Mouse (Mus musculus) left cerebral cortex, adult 2 months (tissue): ENCODE measurements at regions not wholly inside any gene's neighbourhood (a gene's known extent, or its start where the extent isn't known, plus 50 kb on each side); places are given as distances from the start of the nearest gene placed in this dataset.
"Not testable (repeated sequence)": the region's sequence is repeated elsewhere in the genome, so short reads cannot be mapped to it uniquely, and the experiment has no call there.

Experiments used
- DNase-seq, 2 experiments: peaks; one replicate each; pipeline ENCODE4 v3.0.0; 2021 to 2022; ENCODE audit warnings: low spot score in 2 of 2, mixed read lengths in 1 of 2; ENCODE audit errors: extremely low spot score in 1 of 2
- H3K27ac ChIP-seq: fragments of 200-600 bp; 2 replicates; pipeline ENCODE4 v1.8.1; 2022
- H3K4me3 ChIP-seq: fragments of 200-600 bp; 2 replicates; pipeline ENCODE4 v1.8.1; 2022
- CTCF ChIP-seq: fragments of 200-600 bp; IDR thresholded peaks from 2 replicates; pipeline ENCODE4 v1.8.1; 2022; ENCODE audit warnings: antibody characterized with exemption, mild to moderate bottlenecking, moderate library complexity
- intact Hi-C: fragments of 180-260 bp; cut with DNase I; formaldehyde crosslinking; loops from one replicate; pipeline ENCODE4 v1.15.1; 2025

DNA sequence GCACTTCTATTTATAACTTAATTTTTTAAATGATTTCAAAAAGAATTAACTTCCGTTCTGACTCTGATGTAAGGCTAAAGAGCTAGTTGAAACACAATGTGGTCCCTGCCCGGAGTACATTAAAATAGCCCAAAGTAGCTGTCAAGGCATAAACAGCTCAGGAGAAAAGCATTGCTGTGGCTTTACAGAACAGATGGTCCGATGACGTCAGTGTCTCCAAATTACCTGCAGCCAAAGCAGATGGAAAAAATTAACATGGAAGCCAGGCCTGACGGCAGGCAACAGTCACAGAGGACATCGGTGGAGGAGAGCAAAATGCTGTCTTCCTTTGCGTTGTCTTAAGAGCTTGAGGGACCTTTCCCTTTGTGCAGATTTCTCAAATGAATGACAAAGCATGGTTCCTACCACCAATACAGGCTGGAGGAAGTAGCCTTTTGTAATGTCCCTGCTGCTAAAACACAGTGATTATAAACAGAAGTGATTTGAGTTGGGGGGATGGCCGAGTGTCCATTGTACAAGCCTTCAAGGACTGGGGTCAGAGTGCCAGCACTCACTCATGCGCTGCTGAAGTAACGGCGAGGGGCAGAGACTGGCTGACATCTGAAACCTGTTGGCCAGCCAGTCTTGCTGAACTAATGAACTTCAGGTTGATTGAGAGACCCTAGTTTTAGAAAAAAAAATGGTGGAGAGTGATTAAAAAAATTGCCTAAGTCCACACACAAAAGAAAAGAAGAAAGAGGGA is 101.8 kb upstream of the Plcl2 start:
- peak overlapping the region; percentile 88 for H3K27ac ChIP-seq
- H3K4me3 ChIP-seq: no peak overlapping the region
- TF ChIP-seq CTCF: no peak
- intact Hi-C loops: loop anchor here (5.0 kb wide), 2 partner anchors 45 to 100 kb away; no protein-coding TSS in a partner anchor
- DNase-seq: peak; percentile 54 to 72

DNA sequence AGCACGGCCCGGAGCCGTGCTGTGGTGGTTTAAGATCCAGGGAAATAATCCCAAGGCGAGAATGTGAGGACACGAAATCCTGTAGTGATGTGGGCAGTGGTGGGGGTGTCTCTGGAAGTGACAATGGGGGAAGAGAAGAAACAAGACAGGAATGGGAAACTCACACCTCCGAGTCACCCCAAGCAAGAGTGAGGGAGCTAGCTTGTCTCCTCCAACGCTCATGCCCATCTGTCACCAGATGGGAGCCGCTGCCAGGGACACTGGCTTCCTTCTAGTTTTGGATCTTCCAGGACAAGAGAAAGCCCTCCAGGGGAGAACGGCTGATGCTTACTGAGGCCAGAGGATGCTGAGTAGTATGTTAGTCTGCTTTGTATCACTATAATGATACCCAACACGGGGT is 100.6 kb upstream of the Plcl2 start:
- intact Hi-C loops: loop anchor here (1.0 to 5.0 kb wide), 8 partner anchors 16 to 355 kb away; partner anchors contain the start of genes Dazl and Plcl2
- Histone ChIP-seq H3K4me3 (no peak overlapping the region), H3K27ac (peak overlapping the region; percentile 88)
- TF ChIP-seq CTCF: no peak
- DNase-seq: peak; percentile 34 to 71

- Histone ChIP-seq H3K27ac (peak overlapping the region; percentile 80), H3K4me3 (no peak overlapping the region)
- DNase-seq: no peak
- intact Hi-C loops: loop anchor here (2.0 to 5.0 kb wide), 4 partner anchors 47 to 232 kb away; partner anchors contain the start of gene Dazl
- TF ChIP-seq CTCF: no peak
Observed at GRCm38 (mm10) chr17:50409271-50409670, 99.9 kb upstream of the Plcl2 start.

GRCm38 (mm10) chr17:50409895-50410294 is 99.3 kb upstream of the Plcl2 start:
- H3K4me3 ChIP-seq: no peak overlapping the region
- no peak for DNase-seq
- TF ChIP-seq CTCF: no peak
- intact Hi-C loops: loop anchor here (2.0 to 5.0 kb wide), 4 partner anchors 48 to 231 kb away; partner anchors contain the start of gene Dazl
- H3K27ac ChIP-seq: no peak overlapping the region

DNA sequence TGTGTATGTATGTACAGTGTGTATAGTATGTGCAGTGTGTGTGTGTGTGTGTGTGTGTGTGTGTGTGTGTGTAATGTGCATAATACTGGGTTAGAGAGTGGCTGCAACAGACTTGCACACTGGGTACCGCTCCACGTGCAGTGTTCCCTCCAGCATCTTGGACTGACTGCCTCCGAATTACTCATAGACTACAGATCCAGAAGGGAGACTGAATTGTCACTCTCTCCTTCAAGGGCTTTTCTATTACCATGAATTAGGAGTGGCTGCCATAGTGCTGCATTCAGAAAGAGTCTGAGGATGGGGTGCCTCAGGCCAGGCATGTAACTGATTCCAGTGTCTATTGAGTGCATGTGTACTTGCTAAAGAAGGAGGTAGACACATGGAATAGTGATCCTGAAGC is 98.9 kb upstream of the Plcl2 start:
- no peak for DNase-seq
- Histone ChIP-seq H3K4me3 (no peak overlapping the region), H3K27ac (no peak overlapping the region)
- intact Hi-C loops: no loop called here
- no peak for TF ChIP-seq CTCF

DNA sequence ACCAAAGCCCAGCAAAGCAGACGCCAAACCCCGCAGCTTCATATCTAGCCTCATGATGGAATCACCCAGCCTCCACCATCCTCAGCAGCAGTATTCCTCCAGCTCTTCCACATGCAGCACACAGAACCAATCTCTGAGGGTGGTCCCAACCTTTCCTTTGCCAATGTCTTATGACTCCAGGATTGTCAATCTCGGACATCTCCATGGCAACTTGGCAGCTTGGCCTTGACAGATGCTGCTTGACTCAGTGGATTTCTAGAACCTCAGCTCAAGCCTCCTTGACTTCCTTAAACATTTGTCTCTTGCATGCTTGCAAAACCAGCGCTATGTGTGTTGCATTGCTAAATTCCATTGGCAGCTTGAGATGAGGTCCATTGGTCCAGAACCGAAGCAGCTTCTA is 96.8 kb upstream of the Plcl2 start:
- no peak overlapping the region for H3K27ac ChIP-seq
- no peak for TF ChIP-seq CTCF
- no peak overlapping the region for H3K4me3 ChIP-seq
- DNase-seq: no peak
- intact Hi-C loops: no loop called here

DNA sequence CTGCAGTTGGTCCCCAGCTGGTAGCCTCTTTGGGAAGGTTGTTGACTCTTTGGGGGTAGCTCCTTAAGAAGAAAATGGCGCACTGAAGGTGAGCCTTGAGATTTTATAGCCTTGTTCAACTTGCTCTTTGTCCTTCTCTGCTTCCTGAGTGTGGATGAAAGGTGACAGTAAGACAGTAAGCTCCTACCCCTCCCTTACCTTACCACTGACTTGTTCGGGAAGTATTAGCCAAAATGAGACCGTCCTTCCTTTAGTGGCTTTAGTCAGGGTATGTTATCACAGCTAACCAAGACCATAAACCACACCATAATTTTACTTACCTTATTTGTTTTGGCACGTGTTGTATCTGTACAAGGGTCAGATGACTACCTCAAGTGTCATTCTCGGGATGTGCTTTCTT is 95.3 kb upstream of the Plcl2 start:
- intact Hi-C loops: no loop called here
- no peak for DNase-seq
- Histone ChIP-seq H3K4me3 (no peak overlapping the region), H3K27ac (no peak overlapping the region)
- TF ChIP-seq CTCF: no peak

DNA sequence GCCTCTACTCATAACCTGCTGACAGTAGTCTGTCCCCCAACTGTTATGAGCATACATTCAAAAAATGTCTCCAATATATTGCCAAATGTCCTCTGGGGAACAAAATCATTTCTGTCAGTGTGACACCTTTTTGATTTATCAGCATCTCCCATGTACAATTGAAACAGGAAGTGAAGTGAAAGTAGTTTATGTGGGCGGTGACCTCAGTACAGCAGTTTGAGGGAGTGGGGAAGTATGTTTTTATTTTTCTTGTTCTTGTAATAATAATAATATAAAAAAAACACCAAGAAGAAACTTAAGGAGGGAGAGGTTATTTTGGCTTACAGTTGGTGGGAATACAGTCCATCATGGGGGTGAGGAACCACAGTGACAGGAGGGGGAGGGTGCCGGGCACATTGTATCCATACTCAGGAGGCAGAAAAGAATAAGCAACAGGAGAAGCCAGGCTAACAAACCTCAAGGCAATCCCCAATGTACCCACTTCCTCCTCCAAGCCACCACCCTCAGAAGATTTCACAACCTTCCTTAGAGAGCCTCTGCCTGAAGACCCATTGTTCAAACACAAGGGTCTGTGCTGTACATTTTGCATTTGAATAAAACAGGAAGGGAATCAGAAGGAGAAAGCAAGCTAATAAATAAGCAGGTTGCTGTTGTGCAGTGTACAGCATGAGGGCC is 93.7 kb upstream of the Plcl2 start:
- TF ChIP-seq CTCF: no peak
- Histone ChIP-seq H3K27ac (no peak overlapping the region), H3K4me3 (no peak overlapping the region)
- no peak for DNase-seq
- intact Hi-C loops: no loop called here

DNA sequence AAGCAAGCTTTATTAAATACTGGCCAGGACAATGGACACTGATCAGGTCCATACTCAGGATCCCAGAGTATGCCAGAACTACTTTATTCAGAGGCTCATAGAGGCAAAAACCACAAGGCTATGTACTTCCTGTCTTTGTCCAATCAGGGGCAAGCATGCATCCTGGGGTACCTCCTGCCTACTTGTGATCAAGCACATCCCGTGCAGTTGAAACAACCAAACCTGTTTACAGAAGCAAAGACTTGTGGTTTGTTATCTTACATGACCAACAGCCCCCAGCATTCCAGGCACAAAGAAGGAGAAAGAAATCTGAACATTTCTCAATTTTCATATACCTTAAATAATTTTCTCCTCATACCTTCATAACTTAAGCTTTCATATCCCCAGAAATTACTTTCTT is 93.1 kb upstream of the Plcl2 start:
- H3K4me3 ChIP-seq: no peak overlapping the region
- intact Hi-C loops: no loop called here
- H3K27ac ChIP-seq: no peak overlapping the region
- DNase-seq: no peak
- no peak for TF ChIP-seq CTCF

GRCm38 (mm10) chr17:50416538-50417113 is 92.6 kb upstream of the Plcl2 start:
- no peak for TF ChIP-seq CTCF
- no peak overlapping the region for H3K27ac ChIP-seq
- intact Hi-C loops: no loop called here
- no peak overlapping the region for H3K4me3 ChIP-seq
- DNase-seq: no peak

DNA sequence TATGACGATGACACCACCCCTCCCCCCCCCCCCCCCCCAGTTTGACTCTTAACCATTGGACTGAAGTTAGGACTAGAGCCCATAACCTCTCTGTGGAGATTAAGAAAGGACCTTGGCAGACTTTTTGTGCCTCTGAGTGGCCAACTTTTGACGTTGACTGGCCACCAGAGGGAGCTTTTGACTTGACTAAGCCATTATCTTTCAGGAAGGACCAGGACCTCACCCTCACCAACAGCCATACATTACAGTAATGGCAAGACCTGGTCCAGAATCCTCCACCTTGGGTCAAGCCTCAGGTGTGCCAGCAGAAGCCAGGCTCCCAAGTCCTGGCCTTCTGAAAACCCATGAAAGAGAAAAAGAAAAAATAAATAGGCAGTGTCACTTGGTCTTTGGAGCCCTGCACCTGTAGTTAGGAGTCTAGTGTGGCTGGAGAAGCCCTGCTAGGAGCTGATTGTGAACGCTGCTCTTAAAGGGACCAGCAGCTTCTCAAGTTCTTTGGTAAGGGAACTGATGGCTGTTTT is 90.3 kb upstream of the Plcl2 start:
- intact Hi-C loops: no loop called here
- peak; percentile 47 for TF ChIP-seq CTCF
- no peak overlapping the region for H3K4me3 ChIP-seq
- peak in 1 of 2 experiments; percentile 33 for DNase-seq
- H3K27ac ChIP-seq: no peak overlapping the region

- DNase-seq, intact Hi-C loops, H3K4me3 ChIP-seq, H3K27ac ChIP-seq: not testable (repeated sequence)
Observed at GRCm38 (mm10) chr17:50419551-50419950, 89.7 kb upstream of the Plcl2 start.
